Mouse (Mus musculus): ENCODE data around the gene Nupl1. TPM values are rescaled to one million over a fixed set of nuclear protein-coding genes. Genes with fewer than 3 reads are reported as not detected.

Nupl1 gene
- polyA plus RNA-seq (2021; fragmentation: Nextera tagmentation): not detected in 2 replicates
- long read RNA-seq, experiment 1, partial matches to known transcripts: 3 of 3 reads
- long read RNA-seq, experiment 1, other reads (novel, unspliced or antisense): 0 of 3 reads
- long read RNA-seq, experiment 2, partial matches to known transcripts: 5 of 6 reads
- long read RNA-seq, experiment 2, other reads (novel, unspliced or antisense): 1 of 6 reads

DNA sequence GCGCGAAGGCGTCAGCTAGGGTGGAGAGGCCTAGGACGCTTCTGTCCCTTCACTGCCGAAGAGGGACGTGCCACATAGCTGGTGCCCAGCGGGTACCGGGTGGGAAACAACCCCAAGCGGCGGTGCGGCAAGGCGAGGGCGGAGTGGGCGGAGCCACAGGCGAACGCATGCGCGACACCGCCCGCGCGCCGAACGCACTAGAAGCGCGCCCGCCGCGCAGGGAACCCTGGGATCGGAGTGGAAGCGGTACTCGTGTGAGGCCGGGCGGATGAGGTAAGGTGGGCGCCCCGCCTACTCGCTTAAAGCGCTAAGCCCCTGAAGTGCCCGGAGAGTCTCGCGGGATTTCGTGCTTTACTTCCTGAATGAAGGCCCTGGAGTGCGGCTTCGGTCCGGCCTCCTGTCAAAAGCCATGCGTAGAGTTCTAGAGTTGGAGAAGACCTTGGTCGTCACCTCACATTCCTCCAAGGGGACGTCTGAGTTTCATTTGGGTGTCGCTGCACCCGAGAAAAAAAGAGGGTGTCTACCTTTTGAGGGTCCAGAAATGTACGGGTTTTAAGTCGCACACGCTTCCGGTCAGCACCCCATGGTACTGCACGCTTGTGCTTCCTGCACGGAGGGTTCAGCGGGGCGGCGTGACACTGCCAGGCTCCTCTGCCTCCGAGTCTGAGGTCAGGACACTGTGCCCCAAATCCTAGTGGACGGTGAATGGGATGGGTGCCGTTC lies at the start of gene Nupl1, which contains the start of gene Gm49336:
Gene Nupl1, minus strand, starts transcription at position 151 of the 723 bp plus-strand sequence.
Gene Gm49336, minus strand, starts transcription at position 227 of the 723 bp plus-strand sequence.

DNA sequence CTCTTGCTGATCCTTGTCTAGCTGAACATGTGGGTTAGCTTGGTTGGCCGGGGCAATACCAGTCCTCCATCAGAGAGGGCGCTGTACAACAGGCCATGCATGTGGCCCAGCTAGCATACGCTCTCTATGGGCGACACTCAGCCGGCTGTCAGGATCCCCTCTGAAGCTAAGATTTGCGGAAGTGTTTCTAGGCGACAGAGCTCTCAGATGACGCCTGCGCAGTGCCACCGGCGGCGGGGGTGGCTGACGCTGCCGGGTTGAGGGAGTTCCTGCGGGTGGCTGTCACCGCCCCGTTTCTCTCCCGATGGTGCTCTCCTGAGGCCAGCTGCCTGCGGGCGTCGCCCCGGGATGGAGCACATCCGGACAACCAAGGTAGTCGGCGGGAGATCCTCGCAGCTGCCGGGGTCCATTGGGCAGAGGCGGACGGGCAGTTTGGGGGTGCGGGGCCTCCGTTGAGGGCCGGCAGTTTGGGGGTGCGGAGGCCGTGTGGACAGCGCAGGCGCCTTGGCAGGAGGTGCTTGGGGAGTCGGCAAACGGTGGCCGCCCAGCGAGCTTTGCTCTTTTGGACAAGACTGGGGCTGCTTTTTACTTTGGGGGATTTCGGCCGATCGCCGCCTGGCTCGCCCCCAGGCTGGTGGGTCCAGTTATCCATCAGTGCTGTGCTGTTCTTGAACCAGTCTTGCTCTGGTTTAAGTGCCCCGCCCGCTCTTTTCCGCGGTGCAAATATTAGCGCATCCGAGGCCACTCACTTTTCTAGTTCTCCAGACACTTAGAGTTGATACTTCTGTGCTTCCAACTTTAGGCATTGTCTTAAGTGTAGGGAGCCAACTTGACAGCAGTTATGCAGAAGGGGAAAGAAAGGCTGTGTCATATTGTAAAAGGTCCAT lies 14.0 kb upstream of the Nupl1 start, which contains the start of gene Mtmr6:
Gene Mtmr6, plus strand, starts transcription at position 239 of the 887 bp plus-strand sequence.

DNA sequence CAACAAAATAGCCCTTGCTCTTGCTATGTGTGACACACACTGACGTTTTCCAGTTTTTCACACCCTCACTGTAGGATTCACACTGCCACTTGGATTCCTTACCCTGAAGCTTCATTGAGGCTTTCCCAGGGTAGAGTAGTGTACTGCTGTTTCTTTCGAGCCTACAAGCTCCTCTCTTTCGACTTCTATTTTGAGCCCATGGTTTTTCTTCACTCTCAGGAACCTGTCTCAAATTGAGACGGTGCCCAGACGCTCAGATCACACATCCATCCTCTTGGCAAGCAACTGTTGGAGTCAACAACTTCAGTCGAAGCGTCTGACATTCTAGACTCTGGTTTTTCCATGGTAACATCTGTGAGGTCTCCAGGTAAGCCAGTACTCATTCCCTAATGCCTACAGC lies 54.3 kb downstream of the Nupl1 start, which contains the start of gene Atp8a2:
Gene Atp8a2, minus strand, starts transcription at position 296 of the 400 bp plus-strand sequence.

Small RNA genes lying within 50 kb of the gene (microRNA-seq; reads per million reads assigned to microRNA genes)
- not detected for gene Mir719

Other genes starting within 250 kb of the Nupl1 start
- 8.9 and 9.5 TPM in 2 replicates for gene Atp8a2, start 54.3 kb downstream of the Nupl1 start, polyA plus RNA-seq (2021; fragmentation: Nextera tagmentation)
- 16.6 and 17.7 TPM in 2 replicates for gene Gm49336, start 76 bp upstream of the Nupl1 start, polyA plus RNA-seq (2021; fragmentation: Nextera tagmentation)
- gene Mtmr6, start 13.8 kb upstream of the Nupl1 start, polyA plus RNA-seq (2021; fragmentation: Nextera tagmentation): 61.2 and 67.8 TPM in 2 replicates
- gene Amer2, start 121.8 kb upstream of the Nupl1 start, polyA plus RNA-seq (2021; fragmentation: Nextera tagmentation): 8.9 and 10.3 TPM in 2 replicates